Mouse (Mus musculus) heart, adult 2 months (tissue): ENCODE measurements around the gene Tenm4.

Experiments used
- EP300 ChIP-seq: fragments of 200-500 bp; IDR thresholded peaks from 2 replicates; pipeline ENCODE4 v1.6.1; 2011; ENCODE audit warnings: low read depth, low read length, control low read depth; ENCODE audit not compliant: insufficient read depth
- POLR2A ChIP-seq: fragments of 200-500 bp; IDR thresholded peaks from 2 replicates; pipeline ENCODE4 v1.6.1; 2011; ENCODE audit warnings: mild to moderate bottlenecking, low read depth, low read length, control low read depth; ENCODE audit not compliant: insufficient read depth

- TF ChIP-seq POLR2A (no peak), EP300 (no peak)
These were observed 664.3 kb downstream of the Tenm4 start for GRCm38 (mm10) chr7:96835313-96835712.
